Mouse (Mus musculus): ENCODE results near the gene Dock1. TPM values are rescaled to one million over a fixed set of nuclear protein-coding genes. Genes with fewer than 3 reads are reported as not detected.

Dock1 gene
- polyA plus RNA-seq, 1 experiment from 2014 or later: 24.6 TPM

GRCm38 (mm10) chr7:135139153-135139612 is 468.7 kb downstream of the Dock1 start:
- peaks cover 7% of the 10 kb centered on the region for H3K36me3 ChIP-seq (ENCODE audit: inconsistent target)
- WGBS (ENCODE audit: missing documents): 92% methylated on average over 5 of the region's 5 CpGs
- H3K4me3 ChIP-seq (ENCODE audit: inconsistent target): no peak overlapping the region
- no peaks in the 10 kb centered on the region for H3K79me2 ChIP-seq (ENCODE audit: inconsistent target)
- H3K27ac ChIP-seq: no peak overlapping the region

DNA sequence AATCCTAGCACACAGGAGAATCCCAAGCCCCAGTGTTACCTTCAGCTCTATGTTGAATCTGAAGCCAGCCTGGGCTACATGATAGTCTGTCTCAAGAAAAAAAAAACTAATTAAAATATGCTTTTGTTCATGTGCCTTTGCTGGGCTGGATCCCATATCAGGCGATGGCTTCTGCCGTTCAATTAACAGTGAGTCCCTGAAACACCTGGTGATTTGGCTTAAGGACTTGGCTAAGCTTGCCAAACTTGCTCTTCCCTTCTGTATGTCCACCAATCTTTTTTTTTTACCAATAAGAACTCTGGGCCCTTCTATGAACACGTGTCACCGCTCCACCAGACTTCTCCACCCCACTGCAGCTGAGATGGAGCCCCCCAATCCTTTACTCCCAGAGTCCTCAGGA is 474.3 kb downstream of the Dock1 start:
- Histone ChIP-seq H3K36me3 (ENCODE audit: inconsistent target) (peaks cover 12% of the 10 kb centered on the region; the same call in 1 of the 2 replicates), H3K27ac (no peak overlapping the region), H3K4me3 (ENCODE audit: inconsistent target) (no peak overlapping the region), H3K79me2 (ENCODE audit: inconsistent target) (no peaks in the 10 kb centered on the region)
- WGBS (ENCODE audit: missing documents): 97% methylated on average over 4 of the region's 4 CpGs

DNA sequence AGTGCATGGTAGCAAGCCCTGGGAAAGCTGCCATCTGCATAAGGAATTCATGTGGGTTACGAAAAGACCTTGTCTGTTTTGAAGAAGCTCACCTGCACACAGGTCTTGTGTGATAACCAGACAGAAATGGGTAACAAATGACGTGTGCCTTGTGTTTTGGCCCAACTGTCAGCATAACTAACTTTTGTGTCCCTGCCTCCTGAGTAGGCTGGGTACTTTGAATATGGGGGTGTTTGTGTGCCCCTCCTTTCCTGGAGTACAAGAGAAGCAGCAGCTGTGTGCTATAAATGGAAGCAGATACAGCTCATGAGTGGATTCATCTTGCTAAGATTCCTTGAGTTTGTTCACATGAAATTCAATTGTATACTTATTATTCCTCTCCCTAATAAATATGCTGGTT is 480.5 kb downstream of the Dock1 start:
- H3K36me3 ChIP-seq (ENCODE audit: inconsistent target): peaks cover 4% of the 10 kb centered on the region; the same call in 1 of the 2 replicates
- no peak overlapping the region for H3K4me3 ChIP-seq (ENCODE audit: inconsistent target)
- WGBS (ENCODE audit: missing documents): 88% methylated on average over 2 of the region's 2 CpGs
- no peaks in the 10 kb centered on the region for H3K79me2 ChIP-seq (ENCODE audit: inconsistent target)
- H3K27ac ChIP-seq: no peak overlapping the region

- 97% methylated on average over 5 of the region's 5 CpGs for WGBS (ENCODE audit: missing documents)
- Histone ChIP-seq H3K36me3 (ENCODE audit: inconsistent target) (no peaks in the 10 kb centered on the region; the same call in 1 of the 2 replicates), H3K79me2 (ENCODE audit: inconsistent target) (no peaks in the 10 kb centered on the region), H3K27ac (no peak overlapping the region), H3K4me3 (ENCODE audit: inconsistent target) (no peak overlapping the region)
These were observed 487.1 kb downstream of the Dock1 start for GRCm38 (mm10) chr7:135157571-135157970.

- 95% methylated on average over 10 of the region's 10 CpGs for WGBS (ENCODE audit: missing documents)
- Histone ChIP-seq H3K27ac (no peak overlapping the region), H3K4me3 (ENCODE audit: inconsistent target) (no peak overlapping the region), H3K79me2 (ENCODE audit: inconsistent target) (no peaks in the 10 kb centered on the region), H3K36me3 (ENCODE audit: inconsistent target) (no peaks in the 10 kb centered on the region; the same call in 1 of the 2 replicates)
These were observed 487.9 kb downstream of the Dock1 start for GRCm38 (mm10) chr7:135158381-135158780.

GRCm38 (mm10) chr7:135159606-135160005 is 489.2 kb downstream of the Dock1 start:
- Histone ChIP-seq H3K79me2 (ENCODE audit: inconsistent target) (no peaks in the 10 kb centered on the region), H3K27ac (no peak overlapping the region), H3K36me3 (ENCODE audit: inconsistent target) (no peaks in the 10 kb centered on the region; the same call in 1 of the 2 replicates), H3K4me3 (ENCODE audit: inconsistent target) (no peak overlapping the region)
- WGBS (ENCODE audit: missing documents): 94% methylated on average over 4 of the region's 4 CpGs

DNA sequence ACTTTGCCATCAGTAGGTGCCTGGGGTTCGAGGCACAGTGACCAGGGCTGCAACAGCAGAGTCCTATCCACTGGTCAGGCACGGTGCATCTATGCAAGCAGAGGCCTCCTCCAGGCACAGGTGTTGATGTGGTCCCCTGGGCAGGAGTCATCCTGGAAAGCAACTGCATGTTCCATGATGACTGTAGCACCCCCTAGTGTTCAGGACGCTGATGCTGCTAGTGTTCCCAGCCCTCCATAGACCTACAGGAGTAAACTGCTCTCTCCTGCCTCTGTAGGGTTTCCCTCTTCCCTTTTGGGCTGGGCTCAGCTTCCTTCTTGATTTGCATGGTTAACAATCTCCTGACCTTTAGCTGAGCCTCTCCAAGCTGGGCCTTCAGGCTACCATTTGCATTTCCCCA is 494.7 kb downstream of the Dock1 start:
- WGBS (ENCODE audit: missing documents): 63% methylated on average over 3 of the region's 3 CpGs
- Histone ChIP-seq H3K4me3 (ENCODE audit: inconsistent target) (no peak overlapping the region), H3K36me3 (ENCODE audit: inconsistent target) (peaks cover 21% of the 10 kb centered on the region; the same call in 1 of the 2 replicates), H3K27ac (no peak overlapping the region), H3K79me2 (ENCODE audit: inconsistent target) (no peaks in the 10 kb centered on the region)

DNA sequence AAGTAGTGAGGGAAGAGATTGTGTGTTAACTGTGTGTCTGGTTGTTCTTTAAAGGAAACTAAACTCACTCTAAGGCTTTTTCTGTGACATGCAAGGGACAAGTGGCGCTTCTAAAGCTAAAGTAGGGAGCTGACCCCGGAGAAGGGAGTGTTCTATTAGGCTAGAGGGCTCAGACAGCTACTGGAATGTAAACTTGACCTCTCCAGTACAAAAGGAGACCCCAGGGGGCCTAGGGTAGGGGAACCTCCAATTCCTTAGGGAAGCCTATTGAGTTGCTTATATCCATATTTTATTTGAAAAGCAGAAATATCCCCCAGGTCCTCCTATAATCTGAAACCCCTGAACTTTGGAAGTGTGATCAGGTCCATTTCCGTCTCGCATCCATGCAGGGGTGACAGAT is 499.5 kb downstream of the Dock1 start:
- Histone ChIP-seq H3K4me3 (ENCODE audit: inconsistent target) (no peak overlapping the region), H3K79me2 (ENCODE audit: inconsistent target) (no peaks in the 10 kb centered on the region), H3K27ac (no peak overlapping the region), H3K36me3 (ENCODE audit: inconsistent target) (peaks cover 21% of the 10 kb centered on the region; the same call in 1 of the 2 replicates)
- 94% methylated on average over 4 of the region's 4 CpGs for WGBS (ENCODE audit: missing documents)

GRCm38 (mm10) chr7:135172219-135172618 is 501.8 kb downstream of the Dock1 start:
- Histone ChIP-seq H3K27ac (no peak overlapping the region), H3K4me3 (ENCODE audit: inconsistent target) (no peak overlapping the region), H3K36me3 (ENCODE audit: inconsistent target) (peaks cover 15% of the 10 kb centered on the region; the same call in 1 of the 2 replicates), H3K79me2 (ENCODE audit: inconsistent target) (no peaks in the 10 kb centered on the region)
- WGBS (ENCODE audit: missing documents): 91% methylated on average over 7 of the region's 9 CpGs

DNA sequence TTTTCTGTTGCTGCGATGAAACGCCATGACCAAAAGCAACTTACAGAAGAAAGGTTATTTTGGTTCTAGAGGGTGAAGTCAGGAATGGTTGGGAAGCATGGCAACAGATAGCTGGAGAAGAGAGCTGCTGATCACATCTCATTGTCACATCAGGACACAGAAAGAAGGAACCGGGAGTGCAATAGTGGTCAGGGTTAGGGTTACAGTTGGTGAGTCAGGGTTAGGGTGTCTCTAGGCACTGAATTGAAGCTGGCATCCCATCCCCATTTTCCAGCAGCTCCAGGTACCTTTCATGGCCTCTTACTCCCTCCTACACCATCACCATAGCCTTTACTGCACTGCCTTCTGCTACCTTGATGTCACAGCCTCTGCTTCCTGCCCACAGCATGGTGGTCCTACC is 523.7 kb downstream of the Dock1 start:
- Histone ChIP-seq H3K36me3 (ENCODE audit: inconsistent target) (no peaks in the 10 kb centered on the region), H3K79me2 (ENCODE audit: inconsistent target) (no peaks in the 10 kb centered on the region), H3K27ac (no peak overlapping the region), H3K4me3 (ENCODE audit: inconsistent target) (no peak overlapping the region)
- WGBS (ENCODE audit: missing documents): 88% methylated on average over 3 of the region's 3 CpGs

DNA sequence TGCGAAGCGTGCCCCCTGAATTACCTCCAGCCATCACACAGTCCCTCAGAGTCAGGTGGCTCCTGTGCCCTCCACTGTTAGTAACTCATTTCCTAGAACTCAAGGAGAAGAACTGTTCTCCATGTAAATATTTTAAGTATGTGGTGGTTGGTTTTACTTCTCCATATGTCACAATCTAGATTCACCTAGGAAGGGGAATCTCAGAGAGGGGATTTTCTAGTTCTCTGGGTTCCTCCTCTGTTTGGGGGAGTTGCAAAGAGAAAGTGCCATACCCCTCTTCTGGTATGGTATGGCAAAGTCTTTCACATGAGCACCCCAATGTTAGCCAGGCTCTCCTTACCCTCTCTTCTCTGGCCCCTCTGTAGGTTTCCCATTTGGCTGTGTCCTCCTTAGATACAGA is 525.2 kb downstream of the Dock1 start:
- H3K36me3 ChIP-seq (ENCODE audit: inconsistent target): no peaks in the 10 kb centered on the region
- no peak overlapping the region for H3K27ac ChIP-seq
- 68% methylated on average over 2 of the region's 2 CpGs for WGBS (ENCODE audit: missing documents)
- H3K4me3 ChIP-seq (ENCODE audit: inconsistent target): no peak overlapping the region
- H3K79me2 ChIP-seq (ENCODE audit: inconsistent target): no peaks in the 10 kb centered on the region

DNA sequence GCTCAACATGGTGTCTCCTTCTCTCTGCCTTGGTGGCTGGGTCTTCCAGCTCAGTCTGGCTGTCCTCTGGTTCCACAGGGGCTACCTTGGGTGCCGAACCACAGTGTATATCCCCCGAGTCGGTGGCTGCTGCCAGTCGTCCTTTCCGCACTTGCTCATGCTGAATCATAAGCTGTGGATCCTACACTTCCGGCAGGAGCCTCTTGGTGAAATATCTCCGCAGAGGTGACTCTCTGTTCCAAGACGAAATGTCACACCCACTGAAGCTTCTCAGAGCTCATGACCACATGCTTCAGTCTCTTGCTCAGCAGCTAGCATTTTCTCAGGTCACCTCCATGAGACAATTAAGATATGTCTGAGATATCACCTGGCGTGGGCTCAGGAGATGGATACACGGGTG is 526.4 kb downstream of the Dock1 start:
- no peak overlapping the region for H3K4me3 ChIP-seq (ENCODE audit: inconsistent target)
- no peaks in the 10 kb centered on the region for H3K36me3 ChIP-seq (ENCODE audit: inconsistent target)
- WGBS (ENCODE audit: missing documents): 93% methylated on average over 10 of the region's 10 CpGs
- H3K27ac ChIP-seq: no peak overlapping the region
- no peaks in the 10 kb centered on the region for H3K79me2 ChIP-seq (ENCODE audit: inconsistent target)

GRCm38 (mm10) chr7:135203920-135204319 is 533.5 kb downstream of the Dock1 start:
- Histone ChIP-seq H3K4me3 (ENCODE audit: inconsistent target) (no peak overlapping the region), H3K27ac (no peak overlapping the region), H3K36me3 (ENCODE audit: inconsistent target) (no peaks in the 10 kb centered on the region), H3K79me2 (ENCODE audit: inconsistent target) (no peaks in the 10 kb centered on the region)

GRCm38 (mm10) chr7:135205111-135205510 is 534.7 kb downstream of the Dock1 start:
- WGBS (ENCODE audit: missing documents): 89% methylated on average over 5 of the region's 5 CpGs
- Histone ChIP-seq H3K27ac (no peak overlapping the region), H3K79me2 (ENCODE audit: inconsistent target) (no peaks in the 10 kb centered on the region), H3K4me3 (ENCODE audit: inconsistent target) (no peak overlapping the region), H3K36me3 (ENCODE audit: inconsistent target) (no peaks in the 10 kb centered on the region)

DNA sequence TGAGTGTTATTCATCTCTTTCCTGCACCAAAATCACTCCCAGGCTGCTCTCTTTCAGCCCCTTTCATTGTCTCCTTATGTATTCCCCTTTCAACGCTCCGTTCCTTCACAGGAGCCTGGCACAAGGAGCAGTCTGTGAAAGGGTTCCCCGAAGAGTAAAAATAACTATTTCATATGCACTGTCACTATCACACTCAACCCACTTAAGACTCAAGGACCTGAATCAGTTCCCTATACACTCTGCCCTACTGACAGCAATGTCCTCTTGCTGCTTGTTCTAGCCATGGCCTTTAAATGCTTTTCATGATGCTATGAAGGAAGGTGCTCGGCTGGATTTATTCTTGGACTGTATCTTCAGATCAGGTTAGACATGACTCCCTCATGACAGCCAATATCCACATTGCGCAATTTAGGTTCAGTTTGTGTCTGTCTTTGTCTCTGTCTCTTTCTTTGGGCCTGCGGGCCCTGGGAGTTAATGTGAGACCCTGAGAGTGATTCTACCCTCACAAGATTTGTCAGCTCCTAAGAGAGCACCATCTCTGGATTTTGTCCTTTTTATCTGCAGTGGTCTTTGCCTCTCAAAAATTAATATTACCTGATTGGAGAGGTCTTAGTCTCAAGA is 538.6 kb downstream of the Dock1 start:
- 88% methylated on average over 6 of the region's 6 CpGs for WGBS (ENCODE audit: missing documents)
- Histone ChIP-seq H3K27ac (no peak overlapping the region), H3K4me3 (ENCODE audit: inconsistent target) (no peak overlapping the region), H3K36me3 (ENCODE audit: inconsistent target) (no peaks in the 10 kb centered on the region), H3K79me2 (ENCODE audit: inconsistent target) (no peaks in the 10 kb centered on the region)

GRCm38 (mm10) chr7:135210296-135210695 is 539.8 kb downstream of the Dock1 start:
- Histone ChIP-seq H3K36me3 (ENCODE audit: inconsistent target) (no peaks in the 10 kb centered on the region), H3K4me3 (ENCODE audit: inconsistent target) (no peak overlapping the region), H3K27ac (no peak overlapping the region), H3K79me2 (ENCODE audit: inconsistent target) (no peaks in the 10 kb centered on the region)
